Mouse (Mus musculus) neural tube, embryonic 15.5 days (tissue): ENCODE data around the gene Nudc. TPM values are rescaled to one million over a fixed set of nuclear protein-coding genes. Genes with fewer than 3 reads are reported as not detected.

ENCODE experiments used
- ATAC-seq: fragments of 200-750 bp; cut with Nextera tagmentation; 2 replicates; pipeline ENCODE4 v1.8.0; 2017; ENCODE audit warnings: mild to moderate bottlenecking, moderate TSS enrichment, moderate library complexity; ENCODE audit not compliant: low FRiP score
- H3K27ac ChIP-seq: fragments of 300-500 bp; sonication (generic); replicated peaks from 2 replicates; pipeline ENCODE4 v1.5.1; 2015; ENCODE audit warnings: mild to moderate bottlenecking, inconsistent platforms
- H3K27me3 ChIP-seq: fragments of 300-500 bp; sonication (generic); replicated peaks from 2 replicates; pipeline ENCODE4 v1.6.1; 2015; ENCODE audit warnings: inconsistent platforms
- H3K36me3 ChIP-seq: fragments of 300-500 bp; sonication (generic); 2 replicates; pipeline ENCODE4 v1.6.1; 2015; ENCODE audit warnings: inconsistent platforms
- H3K4me1 ChIP-seq: fragments of 300-500 bp; sonication (generic); 2 replicates; pipeline ENCODE4 v1.6.1; 2015; ENCODE audit warnings: inconsistent platforms
- H3K4me2 ChIP-seq: fragments of 300-500 bp; sonication (generic); 2 replicates; pipeline ENCODE4 v1.6.1; 2015; ENCODE audit warnings: inconsistent platforms, mild to moderate bottlenecking, moderate library complexity
- H3K4me3 ChIP-seq: fragments of 300-500 bp; sonication (generic); replicated peaks from 2 replicates; pipeline ENCODE4 v1.5.1; 2015; ENCODE audit warnings: mild to moderate bottlenecking, inconsistent platforms
- H3K9ac ChIP-seq: fragments of 300-500 bp; sonication (generic); replicated peaks from 2 replicates; pipeline ENCODE4 v1.6.1; 2015; ENCODE audit warnings: mild to moderate bottlenecking, inconsistent platforms
- H3K9me3 ChIP-seq: fragments of 300-500 bp; sonication (generic); replicated peaks from 2 replicates; pipeline ENCODE4 v1.6.1; 2016; ENCODE audit warnings: inconsistent platforms
- WGBS: fragments of 180-500 bp; shearing (Covaris S2); methylation state at CpG from one replicate; pipeline ENCODE4 v1.1.7; 2015; ENCODE audit warnings: mixed read lengths; 5-methylcytosine and 5-hydroxymethylcytosine counted together
- polyA plus RNA-seq: library from polyadenylated mRNA; unstranded; fragments of >200 nt; fragmentation: Nextera tagmentation; extraction: Ambion mirVana; gene quantifications from 2 replicates; pipeline ENCODE4 v1.2.1, GENCODE M21; 2015

Nudc gene
- polyA plus RNA-seq, 1 experiment from 2014 or later = 269 TPM

DNA sequence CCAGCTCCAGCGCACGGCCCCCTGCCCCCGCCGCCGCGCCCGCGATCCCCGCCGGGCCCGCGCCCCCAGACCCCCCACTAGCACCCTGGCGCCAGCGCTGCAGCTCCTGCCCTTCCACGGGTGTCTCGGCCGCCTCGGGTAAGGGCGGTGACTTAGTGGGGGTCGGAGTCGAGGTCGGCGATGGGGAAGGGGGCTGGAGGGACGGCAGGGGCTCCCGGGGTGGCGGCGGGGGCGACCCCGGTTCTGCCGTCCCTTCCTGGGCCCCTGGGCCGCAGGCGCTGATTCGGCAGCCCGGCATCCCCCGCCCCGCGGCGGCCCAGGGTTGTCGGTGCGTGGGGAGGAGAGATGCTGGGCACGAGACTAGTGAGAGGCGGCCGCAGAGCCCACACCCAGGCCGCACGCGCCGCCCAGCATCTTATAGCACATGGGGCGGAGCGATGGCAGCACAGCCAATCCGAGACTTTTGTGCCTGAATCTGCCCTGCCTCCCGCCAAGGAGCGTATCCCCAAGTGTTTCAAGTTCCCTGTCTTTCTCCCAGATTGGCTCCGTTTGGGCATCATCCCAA lies 47.6 kb downstream of the Nudc start, which contains the start of gene Trnp1:
Gene Trnp1, minus strand, starts transcription at position 391 of the 565 bp plus-strand sequence.
- Histone ChIP-seq H3K9ac (peak within 1 kb of the TSS; percentile 76), H3K4me2 (peak within 1 kb of the TSS; percentile 98), H3K4me3 (peak within 1 kb of the TSS; percentile 71), H3K36me3 (no peaks in the 10 kb centered on the region), H3K27me3 (peaks cover 79% of the 10 kb centered on the region), H3K9me3 (no peaks in the 10 kb centered on the region), H3K4me1 (peaks cover 41% of the 10 kb centered on the region), H3K27ac (peak within 1 kb of the TSS; percentile 43; the same call in 1 of the 2 replicates)
- under 1% methylated on average over 52 of the region's 53 CpGs for WGBS
- ATAC-seq = peak; percentile 92

DNA sequence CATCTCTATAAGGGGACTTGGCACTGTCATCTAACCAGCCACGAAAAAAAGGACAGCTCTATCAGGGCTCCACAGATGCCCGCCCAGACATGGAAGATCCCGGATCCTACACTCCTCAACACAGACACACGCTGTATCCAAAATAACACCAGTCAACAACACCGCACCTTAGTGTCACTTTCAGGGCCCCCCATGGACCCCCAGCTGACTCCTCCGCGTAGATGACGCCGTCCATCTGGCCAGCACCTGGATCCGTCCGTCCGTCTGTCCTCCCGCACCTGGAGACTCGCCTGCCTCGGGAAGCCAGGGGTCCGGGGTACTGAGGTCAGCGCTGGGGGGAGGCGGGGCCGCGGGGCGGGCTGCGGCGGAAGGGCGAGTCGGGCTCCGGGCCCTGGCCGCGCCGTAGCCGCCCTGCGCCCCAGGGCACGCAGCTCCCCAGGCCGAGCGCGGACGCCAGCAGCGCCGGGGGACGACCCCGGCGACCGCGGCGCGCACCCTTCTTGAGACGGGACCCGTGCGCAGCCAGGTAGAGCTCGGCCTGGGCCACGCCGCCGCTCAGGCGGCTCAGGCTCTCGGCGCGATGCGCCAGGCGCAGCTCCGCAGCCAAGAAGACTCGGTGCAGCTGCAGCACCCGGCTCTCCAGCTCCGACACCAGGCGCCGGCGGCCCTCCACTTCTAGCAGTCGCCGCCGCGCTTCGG lies 48.2 kb downstream of the Nudc start:
- Histone ChIP-seq H3K9me3 (no peaks in the 10 kb centered on the region), H3K27me3 (peaks cover 77% of the 10 kb centered on the region), H3K27ac (peak overlapping the region; percentile 43; the same call in 1 of the 2 replicates), H3K4me2 (peak overlapping the region; percentile 98), H3K9ac (peak overlapping the region; percentile 76), H3K4me3 (peak overlapping the region; percentile 71), H3K4me1 (peaks cover 41% of the 10 kb centered on the region), H3K36me3 (no peaks in the 10 kb centered on the region)
- WGBS = under 1% methylated on average over 69 of the region's 70 CpGs
- ATAC-seq = peak; percentile 70

- H3K9ac ChIP-seq = peak overlapping the region; percentile 76; the same call in 1 of the 2 replicates
- H3K4me3 ChIP-seq = peak overlapping the region; percentile 71
- H3K27ac ChIP-seq = no peak overlapping the region
- peaks cover 41% of the 10 kb centered on the region for H3K4me1 ChIP-seq
- H3K27me3 ChIP-seq = peaks cover 69% of the 10 kb centered on the region
- 31% methylated on average over 6 of the region's 6 CpGs for WGBS
- peak overlapping the region; percentile 98 for H3K4me2 ChIP-seq
- no peaks in the 10 kb centered on the region for H3K9me3 ChIP-seq
- H3K36me3 ChIP-seq = no peaks in the 10 kb centered on the region
- ATAC-seq = no peak; the same call in 1 of the 2 replicates
Measured at GRCm38 (mm10) chr4:133496738-133497445, 48.9 kb downstream of the Nudc start.

- Histone ChIP-seq H3K4me2 (0 out of 2 replicates have a peak overlapping the region, but pooled peaks have one; percentile 98), H3K27ac (no peak overlapping the region), H3K9me3 (no peaks in the 10 kb centered on the region), H3K4me3 (no peak overlapping the region), H3K27me3 (peaks cover 60% of the 10 kb centered on the region), H3K36me3 (no peaks in the 10 kb centered on the region), H3K9ac (no peak overlapping the region), H3K4me1 (peaks cover 41% of the 10 kb centered on the region)
- ATAC-seq = no peak
- WGBS = 36% methylated on average over 7 of the region's 7 CpGs
Measured at GRCm38 (mm10) chr4:133495711-133496110, 50.1 kb downstream of the Nudc start.

DNA sequence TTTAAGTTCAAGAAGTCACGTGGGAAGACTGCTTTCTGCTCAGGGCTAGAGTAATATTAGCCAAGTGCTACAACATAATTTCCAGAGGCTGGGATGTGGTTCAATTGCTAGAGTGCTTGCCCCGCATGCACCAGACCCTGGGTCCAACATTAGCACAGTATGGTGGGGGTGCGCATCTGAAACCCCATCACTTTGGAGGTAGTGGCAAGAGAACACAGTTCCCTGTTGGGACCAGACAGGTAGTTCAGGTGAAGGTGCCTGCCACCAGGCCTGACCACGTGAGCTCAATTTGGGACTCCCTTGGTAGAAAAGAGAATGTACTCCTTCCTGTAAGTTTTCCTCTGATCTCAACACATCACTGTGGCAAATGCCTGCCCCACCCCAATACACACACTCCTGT lies 50.9 kb downstream of the Nudc start:
- Histone ChIP-seq H3K4me3 (no peak overlapping the region), H3K9ac (no peak overlapping the region), H3K27ac (no peak overlapping the region), H3K27me3 (peaks cover 51% of the 10 kb centered on the region), H3K4me1 (peaks cover 41% of the 10 kb centered on the region), H3K4me2 (0 out of 2 replicates have a peak overlapping the region, but pooled peaks have one; percentile 60), H3K36me3 (no peaks in the 10 kb centered on the region), H3K9me3 (no peaks in the 10 kb centered on the region)
- 68% methylated on average over 4 of the region's 4 CpGs for WGBS
- no peak for ATAC-seq

DNA sequence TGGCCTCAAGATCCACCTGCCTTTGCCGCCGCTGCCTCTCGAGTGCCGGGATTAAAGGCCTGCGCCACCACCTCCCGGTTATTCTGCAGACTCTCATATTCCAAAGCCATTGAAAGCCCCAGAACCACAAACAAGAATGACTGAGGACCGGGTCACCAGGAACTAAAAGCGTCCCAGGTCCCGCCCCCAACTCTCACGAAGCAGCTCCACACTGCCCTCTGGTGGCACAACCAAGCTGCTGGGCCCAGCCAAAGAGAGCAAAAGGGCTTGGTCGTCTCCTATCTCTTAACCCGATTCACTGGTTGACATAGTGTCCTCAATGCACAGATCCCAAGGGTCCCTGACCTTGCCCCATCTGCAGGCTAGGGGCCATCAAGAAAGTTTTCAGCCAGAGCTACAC lies 51.4 kb downstream of the Nudc start:
- H3K4me1 ChIP-seq = peaks cover 41% of the 10 kb centered on the region
- peak overlapping the region; percentile 29 for H3K4me3 ChIP-seq
- WGBS = under 1% methylated on average over 12 of the region's 12 CpGs
- no peak overlapping the region for H3K27ac ChIP-seq
- peak overlapping the region; percentile 26; the same call in 1 of the 2 replicates for H3K9ac ChIP-seq
- peaks cover 47% of the 10 kb centered on the region for H3K27me3 ChIP-seq
- ATAC-seq = no peak
- H3K4me2 ChIP-seq = peak overlapping the region; percentile 60
- no peaks in the 10 kb centered on the region for H3K36me3 ChIP-seq
- H3K9me3 ChIP-seq = no peaks in the 10 kb centered on the region

GRCm38 (mm10) chr4:133493895-133494294 lies 51.9 kb downstream of the Nudc start:
- Histone ChIP-seq H3K27me3 (peaks cover 41% of the 10 kb centered on the region), H3K27ac (no peak overlapping the region), H3K9me3 (no peaks in the 10 kb centered on the region), H3K4me2 (peak overlapping the region; percentile 60), H3K4me3 (peak overlapping the region; percentile 29), H3K4me1 (peaks cover 39% of the 10 kb centered on the region), H3K36me3 (no peaks in the 10 kb centered on the region), H3K9ac (peak overlapping the region; percentile 26; the same call in 1 of the 2 replicates)
- ATAC-seq = no peak
- WGBS = 26% methylated on average over 9 of the region's 12 CpGs

- Histone ChIP-seq H3K36me3 (no peaks in the 10 kb centered on the region), H3K27ac (no peak overlapping the region), H3K4me2 (no peak overlapping the region), H3K4me3 (no peak overlapping the region), H3K9ac (no peak overlapping the region), H3K9me3 (no peaks in the 10 kb centered on the region), H3K27me3 (peaks cover 28% of the 10 kb centered on the region), H3K4me1 (peaks cover 20% of the 10 kb centered on the region)
- WGBS = 38% methylated on average over 10 of the region's 10 CpGs
- ATAC-seq = no peak
Measured at GRCm38 (mm10) chr4:133491800-133492199, 54.0 kb downstream of the Nudc start.

GRCm38 (mm10) chr4:133489489-133490245 lies 56.1 kb downstream of the Nudc start:
- H3K27ac ChIP-seq = no peak overlapping the region
- no peaks in the 10 kb centered on the region for H3K36me3 ChIP-seq
- H3K4me3 ChIP-seq = no peak overlapping the region
- H3K27me3 ChIP-seq = peaks cover 7% of the 10 kb centered on the region
- WGBS = 54% methylated on average over 4 of the region's 4 CpGs
- no peaks in the 10 kb centered on the region for H3K9me3 ChIP-seq
- H3K4me1 ChIP-seq = peaks cover 8% of the 10 kb centered on the region
- H3K9ac ChIP-seq = no peak overlapping the region
- no peak for ATAC-seq
- no peak overlapping the region for H3K4me2 ChIP-seq

DNA sequence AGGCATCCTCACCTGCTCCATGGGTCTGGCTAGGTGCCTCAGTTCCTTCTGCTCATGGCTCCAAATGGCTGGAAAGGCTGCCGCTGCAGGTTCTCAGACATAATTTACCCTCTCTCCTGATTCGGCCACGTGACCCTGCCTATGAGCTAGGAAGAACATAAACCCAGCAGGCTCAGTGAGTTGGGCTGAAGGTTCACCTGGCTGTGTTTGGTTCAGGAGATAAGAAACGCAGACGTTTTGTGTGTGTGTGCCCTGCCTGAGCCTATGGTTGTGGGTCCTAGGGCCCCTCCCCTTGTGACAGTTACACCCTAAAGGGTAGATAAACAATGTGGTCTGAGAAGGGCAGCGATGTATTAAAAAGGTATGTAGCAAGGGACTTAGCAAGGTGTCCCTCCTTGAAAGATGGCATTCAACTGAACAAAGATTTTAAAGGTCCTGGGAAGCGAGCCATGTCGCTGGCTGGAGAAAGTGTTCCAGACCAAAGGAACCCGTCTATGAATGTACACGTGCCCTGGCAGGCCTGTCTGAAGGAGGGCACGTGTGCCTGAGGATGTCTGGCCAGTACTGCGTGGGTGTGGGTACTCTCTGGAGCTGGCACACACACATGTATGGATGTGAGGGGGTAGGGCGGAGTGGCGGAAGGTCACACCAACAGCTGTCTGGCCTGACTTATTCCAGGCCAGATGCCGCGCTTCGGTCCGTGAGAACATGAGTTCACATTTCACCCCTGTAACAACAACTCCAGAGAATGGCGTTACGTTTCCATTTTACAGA lies 57.0 kb downstream of the Nudc start:
- 85% methylated on average over 20 of the region's 20 CpGs for WGBS

More for the DNA sequence above, 57.0 kb downstream of the Nudc start:
- Histone ChIP-seq H3K4me3 (no peak overlapping the region), H3K4me1 (peaks cover 6% of the 10 kb centered on the region), H3K27me3 (peaks cover 13% of the 10 kb centered on the region; the same call in 1 of the 2 replicates), H3K9ac (no peak overlapping the region), H3K36me3 (no peaks in the 10 kb centered on the region), H3K27ac (no peak overlapping the region), H3K9me3 (no peaks in the 10 kb centered on the region), H3K4me2 (no peak overlapping the region)
- no peak for ATAC-seq
